Mouse (Mus musculus): ENCODE measurements around the gene Atp5h.

Atp5h gene

DNA sequence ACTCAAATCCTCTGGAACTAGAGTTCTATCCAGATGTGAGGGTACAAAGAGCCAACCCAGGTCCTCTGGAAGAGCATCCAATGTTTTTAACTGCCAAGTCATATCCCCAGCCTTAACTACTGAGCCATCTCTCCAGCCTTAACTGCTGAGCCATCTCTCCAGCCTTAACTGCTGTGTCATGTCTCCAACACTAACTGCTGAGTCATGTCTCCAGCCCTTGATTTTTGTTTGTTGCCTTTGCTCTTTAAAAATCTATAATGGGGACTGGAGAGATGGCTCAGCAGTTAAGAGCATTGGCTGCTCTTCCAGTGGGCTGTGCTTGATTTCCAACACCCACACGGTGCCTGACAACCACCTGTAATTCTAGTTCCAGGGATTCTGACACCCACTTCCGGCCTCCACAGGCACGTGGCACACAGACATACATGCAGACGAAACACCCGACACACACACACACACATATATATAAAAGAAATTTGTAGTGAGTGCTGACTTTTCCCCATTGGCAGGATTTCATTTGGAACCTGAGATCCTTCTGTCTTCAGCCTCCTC is 17.9 kb upstream of the Atp5h start:
- no peak for DNase-seq

DNA sequence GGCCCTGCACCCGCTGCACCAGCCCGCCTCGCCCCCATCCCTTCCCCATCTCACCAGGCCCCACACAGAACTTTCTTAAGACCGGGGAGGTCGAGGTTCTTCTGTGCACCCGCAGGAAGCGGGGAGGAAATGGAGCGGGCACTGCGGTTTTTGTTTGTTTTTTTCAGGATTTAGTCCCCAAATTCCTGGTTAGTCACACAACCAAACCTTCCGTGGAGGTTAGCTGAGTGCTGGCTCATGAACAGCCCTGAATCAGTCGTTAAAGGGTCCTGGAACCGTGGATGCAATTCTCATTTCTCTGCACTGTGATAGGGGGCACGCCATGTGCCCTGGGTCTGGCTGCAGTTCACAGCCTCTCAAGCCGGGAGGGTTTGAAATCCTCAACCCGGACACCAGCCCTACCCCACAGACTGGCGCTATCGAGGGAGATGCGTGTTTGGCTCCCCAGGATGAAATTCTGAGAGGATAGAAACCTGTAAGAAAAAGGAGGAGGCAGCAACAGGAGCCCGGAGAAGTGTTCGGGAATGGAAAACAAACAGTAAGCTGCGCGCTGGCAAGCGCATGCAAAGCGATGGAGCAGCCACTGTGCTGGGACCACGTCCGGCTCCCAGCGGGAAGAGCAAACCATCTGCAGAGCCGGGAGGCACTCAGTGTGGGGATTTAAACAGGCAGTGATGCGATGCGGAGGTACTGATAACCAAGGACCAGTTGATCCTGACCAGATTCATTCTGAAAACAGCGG is 16.0 kb upstream of the Atp5h start:
- no peak for DNase-seq

DNA sequence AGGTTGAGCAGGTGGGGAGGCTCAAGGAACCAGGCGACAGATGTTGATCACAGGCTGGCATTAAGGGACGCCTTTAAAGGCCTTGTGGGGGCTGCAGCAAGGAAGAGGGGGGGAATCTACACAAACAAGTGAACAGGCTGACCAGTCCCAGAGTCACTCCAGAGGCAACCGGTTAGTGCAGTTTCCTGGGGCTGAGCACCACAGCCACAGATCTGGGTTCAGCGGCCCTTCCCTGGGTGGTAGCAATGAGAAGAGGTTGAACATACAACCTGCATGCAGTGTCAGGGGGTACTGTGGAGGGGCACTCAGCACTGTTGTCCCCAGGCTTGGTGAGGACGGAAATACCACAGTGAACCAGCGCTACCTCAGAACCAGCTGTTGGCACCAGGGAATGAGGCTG is 13.6 kb upstream of the Atp5h start:
- no peak for DNase-seq

DNA sequence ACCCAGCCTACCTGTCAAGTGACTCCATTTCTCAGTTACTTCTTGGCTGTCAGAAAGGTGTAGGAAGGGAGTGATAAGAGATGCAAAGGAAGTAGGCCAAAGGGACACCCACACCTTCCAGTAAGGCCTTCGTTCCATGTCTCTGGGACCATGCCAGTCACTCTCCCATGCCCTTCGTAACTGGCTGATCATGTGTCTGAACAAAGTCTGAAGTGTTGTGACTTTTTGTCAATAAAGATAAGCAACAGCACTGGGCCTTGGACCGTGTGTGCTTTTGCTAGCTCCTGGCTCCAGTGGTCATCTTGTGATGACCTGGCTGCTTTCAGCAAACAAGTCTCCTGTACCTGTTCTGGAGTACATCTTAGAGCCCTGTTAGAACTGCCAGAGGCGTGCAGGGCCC is 13.1 kb upstream of the Atp5h start:
- DNase-seq: no peak

DNA sequence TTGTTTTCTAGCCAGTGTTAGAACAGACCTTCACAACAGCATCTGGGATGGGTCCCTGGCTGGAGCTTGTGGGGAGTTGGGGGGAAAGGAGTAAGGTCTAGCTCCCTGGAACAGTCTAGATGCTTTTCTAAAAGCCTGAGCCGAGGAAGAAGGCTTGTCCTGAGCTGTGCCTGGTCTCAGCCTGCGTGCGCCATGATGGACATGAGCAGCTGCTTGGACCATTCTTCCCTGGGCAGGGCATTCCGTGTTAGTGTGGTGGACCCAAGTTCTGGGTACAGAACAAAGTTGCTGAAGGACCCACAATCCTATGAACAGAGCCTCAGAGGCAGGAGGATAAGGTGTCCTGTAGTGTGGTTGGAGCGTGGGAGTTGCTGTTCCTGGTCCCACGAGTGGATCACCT is 10.8 kb upstream of the Atp5h start:
- no peak for DNase-seq

DNA sequence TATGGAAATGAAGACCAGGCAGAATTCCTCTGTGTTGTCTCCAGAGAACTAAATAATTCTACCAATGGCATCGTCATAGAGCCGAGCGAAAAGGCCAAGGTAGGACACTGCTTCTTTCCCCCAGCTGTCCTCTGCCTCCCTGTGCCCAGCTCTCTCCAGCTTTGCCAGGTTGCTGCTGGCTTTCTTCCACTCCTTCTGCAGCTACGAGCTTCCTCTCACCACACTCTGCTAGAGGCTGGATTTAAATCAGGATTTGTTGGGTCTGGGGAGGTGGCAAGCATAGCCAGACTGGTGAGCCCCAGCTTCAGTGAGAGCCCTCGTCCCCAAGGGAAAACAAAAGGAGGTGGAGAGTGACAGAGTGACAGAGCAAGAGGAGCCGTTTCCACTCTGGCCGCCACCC is 9.5 kb upstream of the Atp5h start:
- DNase-seq: no peak

DNA sequence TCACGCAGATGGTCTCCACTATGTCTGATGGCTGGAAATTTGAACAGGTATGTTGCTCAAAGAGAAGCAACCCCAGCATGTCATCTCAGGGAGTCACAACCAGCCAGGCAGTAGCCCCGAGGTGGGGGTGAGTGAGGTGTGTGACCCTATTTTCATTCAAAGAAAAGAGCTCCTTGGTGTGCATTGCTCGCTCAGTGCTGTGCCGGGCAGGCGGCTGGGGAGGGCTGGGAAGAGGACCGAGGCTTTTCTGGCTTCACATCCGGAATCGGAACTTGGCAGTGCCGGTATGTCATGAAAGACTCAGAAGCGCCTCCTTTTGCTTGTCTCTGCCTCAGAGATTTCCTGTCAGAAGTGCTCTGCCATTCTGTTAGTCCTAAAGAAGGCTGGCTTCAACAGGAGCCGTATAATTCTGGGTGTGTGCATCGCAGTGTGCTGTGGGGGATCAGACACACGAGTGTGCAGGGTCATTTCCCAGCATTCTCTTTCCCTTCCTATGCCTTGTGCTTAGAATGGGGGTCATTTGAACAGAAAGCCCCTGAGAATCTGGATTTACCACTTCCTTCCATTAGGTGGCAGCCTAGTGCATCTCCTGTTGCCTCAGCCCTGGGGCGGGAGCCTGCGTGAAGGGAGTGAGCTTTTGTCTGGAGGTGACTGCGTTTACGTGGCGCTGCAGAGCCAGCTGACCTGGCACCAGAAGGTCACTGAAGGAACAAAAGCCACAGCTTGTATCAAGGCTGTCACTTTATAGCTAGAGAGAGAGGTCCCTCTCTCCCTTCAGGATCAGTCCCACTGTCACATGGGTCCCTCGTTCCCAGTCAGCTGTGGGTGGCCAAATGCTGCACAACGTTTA is 7.9 kb upstream of the Atp5h start:
- DNase-seq: peak; percentile 66

DNA sequence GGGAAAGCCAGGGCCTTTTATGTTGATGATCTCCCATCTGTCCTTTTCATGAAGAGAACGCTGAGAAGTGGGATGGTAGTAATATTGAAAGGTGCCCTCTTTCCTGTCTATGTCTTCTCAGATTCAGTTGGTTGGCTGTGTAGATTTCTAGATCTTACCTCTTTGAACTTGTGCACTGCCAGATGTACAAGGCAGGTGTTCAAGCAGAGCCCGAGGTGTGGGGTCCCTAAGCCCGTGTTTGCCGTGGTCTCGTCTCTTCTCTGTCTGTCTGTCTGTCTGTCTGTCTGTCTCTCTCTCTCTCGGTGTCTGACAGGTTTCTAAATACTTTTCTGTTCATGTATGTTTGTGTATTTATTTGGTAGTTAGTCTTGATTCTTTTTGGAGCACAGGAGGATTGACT is 5.9 kb upstream of the Atp5h start:
- DNase-seq: no peak

DNA sequence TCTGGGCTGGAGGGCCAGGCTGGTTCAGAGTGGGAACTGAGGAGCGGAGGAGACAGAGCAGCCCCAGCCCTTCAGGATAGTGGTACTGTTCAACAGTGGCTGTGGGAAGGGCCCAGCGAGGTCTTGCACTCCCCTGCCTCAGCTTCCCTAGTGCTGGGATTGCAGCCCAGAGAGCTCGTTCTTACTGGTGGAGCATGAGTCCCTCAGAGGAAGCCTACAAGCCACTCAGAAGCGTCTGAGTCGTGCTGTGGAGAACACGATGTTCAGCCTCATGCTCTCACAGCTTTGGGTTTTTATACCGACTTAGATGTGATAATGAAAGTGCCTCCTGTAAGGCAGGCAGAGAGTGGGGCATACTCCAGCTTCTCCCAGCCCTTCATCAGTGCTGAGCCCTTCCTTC is 4.9 kb upstream of the Atp5h start:
- no peak for DNase-seq

DNA sequence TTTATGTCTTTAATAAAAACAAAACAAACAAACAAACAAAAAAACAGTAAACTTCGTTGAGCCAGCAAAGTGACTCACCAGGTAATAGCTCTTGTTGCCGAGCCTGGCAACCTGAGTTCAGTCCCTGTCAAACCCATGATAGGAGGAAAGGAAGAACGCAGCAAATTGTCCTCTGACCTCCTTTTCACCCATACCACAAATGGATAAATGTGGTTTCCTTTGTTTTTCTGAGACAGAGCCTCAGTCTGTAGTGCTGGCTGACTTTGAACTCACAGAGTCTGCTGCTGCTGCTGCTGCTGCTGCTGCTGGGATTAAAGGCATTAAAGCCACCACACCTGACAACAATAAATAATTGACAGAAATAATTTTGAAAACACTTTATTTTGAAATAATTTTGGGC is 3.3 kb upstream of the Atp5h start:
- DNase-seq: no peak

DNA sequence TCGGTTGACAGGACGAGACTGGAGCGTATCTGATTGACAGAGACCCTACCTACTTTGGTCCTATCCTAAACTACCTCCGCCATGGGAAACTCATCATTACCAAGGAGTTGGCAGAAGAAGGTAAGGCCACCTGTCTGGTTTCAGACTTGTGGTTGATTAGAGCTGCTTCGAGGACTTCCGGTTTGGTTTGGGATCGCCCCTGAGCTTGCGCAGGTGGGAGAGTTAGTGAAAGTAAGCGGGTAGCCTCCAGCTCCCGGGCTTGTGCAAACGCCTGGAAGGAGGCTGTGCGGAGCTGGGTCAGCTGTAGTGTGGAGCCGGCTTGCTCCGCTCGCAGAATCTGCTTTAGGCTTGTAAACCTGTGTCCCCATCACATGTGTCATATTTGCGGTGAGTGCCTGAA is 2.2 kb upstream of the Atp5h start:
- DNase-seq: no peak

DNA sequence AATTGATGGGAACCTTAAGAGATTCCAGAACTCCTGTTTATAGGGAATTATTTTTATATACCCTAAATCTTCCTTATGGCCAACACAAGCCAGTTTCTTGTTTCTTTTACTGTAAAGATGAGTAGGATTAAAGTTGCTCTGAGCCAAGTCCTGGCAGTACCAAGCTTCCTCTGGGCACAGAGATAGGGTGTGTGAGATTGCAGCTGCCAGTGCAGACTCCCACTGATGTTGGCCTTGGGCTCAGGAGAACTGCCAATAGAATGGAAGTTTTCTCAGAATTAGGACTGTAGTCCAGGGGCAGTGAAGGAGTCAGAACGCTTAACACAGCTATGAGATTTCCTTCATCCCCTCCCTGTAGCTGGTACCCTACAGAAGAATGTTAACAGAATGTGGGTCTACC is 1.6 kb upstream of the Atp5h start:
- DNase-seq: no peak

DNA sequence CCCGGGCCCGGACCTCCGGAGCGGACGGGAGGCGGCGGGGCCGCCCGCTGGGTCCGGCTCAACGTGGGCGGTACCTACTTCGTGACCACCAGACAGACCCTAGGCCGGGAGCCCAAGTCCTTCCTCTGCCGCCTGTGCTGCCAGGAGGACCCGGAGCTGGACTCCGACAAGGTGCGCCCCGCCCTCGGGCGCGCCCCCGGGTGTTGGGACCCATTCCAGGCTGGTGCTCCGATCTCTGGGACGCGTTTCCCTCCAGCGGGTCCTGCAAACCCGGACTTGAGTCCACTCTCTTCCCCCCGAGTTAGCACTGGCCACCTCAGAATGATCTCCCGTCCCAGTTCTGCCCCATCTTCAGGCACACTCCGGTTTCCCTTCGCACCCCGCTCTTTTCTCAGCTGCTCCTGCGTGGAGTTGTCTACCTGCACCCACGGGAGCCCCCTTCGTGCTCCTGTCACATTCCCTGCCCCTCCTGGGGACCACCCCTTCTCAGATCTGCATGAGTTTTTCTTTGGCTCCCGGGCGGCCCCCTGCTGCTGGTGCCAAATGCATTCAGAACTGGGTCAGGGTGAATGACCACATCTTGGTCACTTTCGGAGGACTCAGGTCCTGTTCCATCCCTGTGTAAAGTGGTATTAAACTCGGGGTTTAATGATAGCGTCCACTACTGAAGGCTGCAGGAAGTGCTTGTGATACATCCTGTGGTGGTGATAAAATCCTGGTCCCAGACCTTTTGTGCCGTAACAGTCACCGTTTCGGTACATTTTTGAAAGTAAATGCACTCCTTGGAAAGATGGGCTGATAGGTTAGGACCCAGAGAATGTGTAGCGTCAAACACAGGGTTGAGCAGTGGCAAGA is 801 bp upstream of the Atp5h start:
- peak; percentile 74 for DNase-seq

DNA sequence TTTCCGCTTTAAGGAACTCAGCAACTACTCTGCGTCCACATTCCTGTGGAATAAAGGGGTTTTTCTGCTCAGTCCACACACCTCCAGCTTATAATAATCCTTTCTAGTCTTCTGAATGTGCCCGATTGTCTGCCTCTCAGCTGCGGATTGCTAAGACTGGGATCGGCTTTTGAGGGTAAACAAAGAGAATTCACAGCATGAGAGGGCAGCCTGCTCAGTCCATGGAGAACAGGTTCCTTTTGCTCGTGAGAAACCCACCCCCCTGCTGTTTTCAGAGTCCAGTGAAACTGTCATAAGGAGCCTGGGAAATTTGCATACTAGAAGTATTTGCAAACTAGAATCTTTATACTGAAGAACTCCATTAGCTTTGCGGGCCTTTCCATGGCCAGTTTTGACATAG is 10.2 kb downstream of the Atp5h start:
- DNase-seq: no peak

DNA sequence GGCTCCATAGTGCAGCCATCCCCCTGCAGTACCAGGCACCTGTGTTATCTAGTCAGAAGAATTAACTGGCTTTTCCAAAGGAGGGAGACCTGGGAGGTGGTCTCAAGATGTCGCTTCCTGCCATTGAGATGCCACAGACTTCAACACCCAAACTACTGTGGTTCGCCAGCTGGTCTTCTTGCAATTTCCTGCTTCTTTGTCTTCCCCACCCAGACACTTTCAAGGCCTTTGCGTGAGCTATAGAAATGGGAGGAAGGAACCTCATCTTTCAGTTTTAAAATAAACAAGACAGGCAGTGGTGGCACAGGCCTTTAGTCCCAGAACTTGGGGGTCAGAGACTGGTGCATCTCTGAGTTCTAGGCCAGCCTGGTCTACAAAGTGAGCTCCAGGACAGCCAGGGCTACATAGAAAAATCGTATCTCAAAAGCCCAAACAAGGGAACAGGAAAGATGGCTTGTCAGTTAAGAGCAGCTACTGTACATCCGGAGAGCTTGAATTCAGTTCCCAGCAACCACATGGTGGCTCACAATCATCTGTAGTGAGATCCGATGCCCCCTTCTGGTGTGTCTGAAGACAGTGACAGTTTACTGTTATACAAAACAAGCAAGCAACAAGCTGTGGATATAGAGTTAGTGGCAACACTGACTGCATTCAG is 11.4 kb downstream of the Atp5h start:
- no peak for DNase-seq

DNA sequence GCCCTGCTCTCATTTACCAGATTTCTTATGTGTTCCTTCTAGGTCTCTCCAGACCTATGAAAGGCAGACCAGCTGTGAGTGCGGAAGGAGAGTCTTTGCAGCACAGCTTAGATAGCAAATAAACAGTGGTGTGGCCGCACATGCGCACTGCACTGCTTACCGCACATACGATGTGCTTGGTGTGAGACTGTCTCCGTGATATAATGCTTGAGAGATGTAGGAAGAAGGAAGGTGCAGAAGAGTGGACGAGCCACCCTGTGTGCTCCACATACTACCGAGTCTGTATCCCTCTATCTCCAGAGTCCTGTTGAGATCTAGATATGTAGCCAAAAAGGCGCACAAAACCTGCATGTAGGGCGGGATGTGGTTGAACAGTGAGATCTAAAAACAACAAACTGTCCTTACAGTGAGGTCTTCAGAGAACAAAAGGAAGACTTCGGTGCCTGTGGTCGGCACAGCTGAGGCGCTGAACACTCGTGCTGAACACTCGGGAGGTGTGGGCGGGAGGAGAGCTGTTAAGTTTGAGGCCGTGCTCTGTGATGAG is 12.8 kb downstream of the Atp5h start:
- DNase-seq: no peak

DNA sequence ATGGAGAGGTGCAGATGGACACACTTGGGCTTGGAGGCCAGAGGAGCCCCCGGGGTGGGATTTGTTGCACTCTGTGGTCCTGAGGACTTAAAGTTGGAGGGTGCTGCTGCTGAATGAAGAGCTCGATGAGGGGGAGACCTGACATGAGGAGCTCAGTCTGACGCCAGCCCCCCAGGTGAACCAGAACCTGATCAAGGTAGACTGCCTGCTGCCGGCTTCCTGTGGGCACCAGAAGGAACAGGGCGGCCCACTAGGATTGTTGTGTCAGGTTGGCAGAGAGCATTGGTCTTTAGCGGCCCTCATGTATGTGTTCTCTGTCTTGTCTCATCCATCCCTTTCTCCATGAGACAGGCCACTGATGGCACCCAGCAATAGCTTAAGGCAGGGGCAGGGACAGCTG is 14.0 kb downstream of the Atp5h start:
- DNase-seq: no peak

DNA sequence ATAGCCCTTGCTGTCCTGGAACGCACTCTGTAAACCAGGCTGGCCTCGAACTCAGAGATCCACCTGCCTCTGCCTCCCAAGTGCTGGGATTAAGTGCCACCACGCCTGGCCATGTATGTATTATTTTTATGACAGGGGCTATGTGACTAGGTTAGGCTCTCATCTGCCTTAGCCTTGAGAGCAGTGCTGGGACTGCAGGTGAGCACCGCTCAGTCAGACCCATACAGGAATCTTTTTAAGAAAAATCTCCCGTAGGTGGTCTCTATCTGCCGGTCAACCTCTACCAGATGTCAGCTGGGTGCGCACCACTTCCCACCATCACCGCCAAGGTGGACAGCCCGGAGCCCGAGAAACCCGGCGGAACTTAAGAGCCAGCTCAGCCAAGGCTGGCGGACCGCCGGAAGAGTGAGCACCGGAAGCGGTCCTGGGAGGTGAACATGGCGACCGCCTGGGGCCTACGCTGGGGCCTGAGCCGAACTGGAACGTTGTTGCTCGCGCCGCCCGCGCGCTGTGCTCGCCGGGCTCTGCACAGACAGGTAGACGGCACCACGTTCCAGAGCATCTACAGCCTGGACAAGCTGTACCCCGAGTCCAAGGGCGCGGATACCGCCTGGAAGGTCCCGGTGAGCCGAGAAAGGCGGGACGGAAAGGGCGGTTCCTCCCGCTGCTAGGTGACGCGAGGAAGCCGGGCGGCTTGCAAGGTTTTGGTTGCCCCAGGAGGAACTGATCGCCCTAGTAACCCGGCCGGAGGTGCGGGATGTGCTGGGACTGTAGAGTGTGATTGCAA is 16.2 kb downstream of the Atp5h start, which contains the start of gene Mrpl58:
Gene Mrpl58, plus strand, starts transcription at position 415 of the 787 bp plus-strand sequence.
- DNase-seq: peak; percentile 83

DNA sequence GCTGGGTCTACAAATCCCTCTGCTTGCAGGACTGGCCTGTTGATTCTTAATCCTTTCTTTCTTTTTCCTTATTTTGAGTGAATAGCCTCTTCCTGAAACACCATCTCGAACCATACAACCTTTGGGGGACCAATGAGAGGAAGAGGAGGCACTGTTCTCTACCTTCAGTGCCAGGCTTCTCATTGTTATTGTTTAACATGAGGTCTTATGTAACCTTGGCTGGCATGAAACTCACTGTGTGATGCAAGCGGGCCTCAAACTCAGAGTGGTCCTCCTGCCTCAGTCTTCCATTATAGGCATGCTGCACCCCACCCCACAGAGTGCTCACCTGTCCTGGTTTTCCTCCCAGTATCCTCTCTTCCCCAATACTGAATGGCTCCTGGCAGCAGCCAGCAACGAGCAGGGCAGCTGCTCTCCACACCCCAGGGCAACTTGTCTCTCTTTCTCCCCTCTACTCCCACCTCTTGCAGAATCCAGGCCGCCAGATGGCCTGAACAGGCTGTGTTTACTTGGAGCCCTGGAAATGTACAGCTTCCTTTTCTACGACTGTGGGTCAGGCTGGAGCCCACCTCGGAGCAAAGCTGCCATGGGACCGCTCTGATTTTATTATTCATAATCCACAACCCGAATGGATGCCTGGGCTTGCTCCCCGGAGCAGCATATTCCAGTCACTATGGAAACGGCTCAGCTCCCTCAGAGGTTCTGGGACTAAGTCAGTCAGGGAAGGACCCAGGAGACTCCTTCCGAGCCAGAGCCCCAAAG is 19.0 kb downstream of the Atp5h start:
- DNase-seq: no peak

DNA sequence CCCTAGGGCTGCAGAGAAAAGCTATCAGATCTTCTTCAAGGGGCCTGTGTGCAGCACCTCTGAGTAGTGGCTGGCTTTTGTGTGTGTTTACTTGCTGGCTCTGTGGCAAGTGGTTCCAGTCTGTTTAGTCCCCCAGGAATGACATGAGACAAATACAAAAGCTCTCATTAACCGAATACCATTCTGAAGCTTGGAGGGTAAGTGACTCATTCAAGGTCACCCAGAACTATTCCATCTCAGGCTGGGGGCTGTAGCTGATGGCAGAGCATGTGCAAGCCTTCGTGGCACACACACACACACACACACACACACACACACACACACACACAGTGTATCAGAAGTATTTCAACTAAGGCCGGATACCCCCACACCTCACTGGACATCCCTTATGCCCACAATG is 19.6 kb downstream of the Atp5h start:
- no peak for DNase-seq

DNA sequence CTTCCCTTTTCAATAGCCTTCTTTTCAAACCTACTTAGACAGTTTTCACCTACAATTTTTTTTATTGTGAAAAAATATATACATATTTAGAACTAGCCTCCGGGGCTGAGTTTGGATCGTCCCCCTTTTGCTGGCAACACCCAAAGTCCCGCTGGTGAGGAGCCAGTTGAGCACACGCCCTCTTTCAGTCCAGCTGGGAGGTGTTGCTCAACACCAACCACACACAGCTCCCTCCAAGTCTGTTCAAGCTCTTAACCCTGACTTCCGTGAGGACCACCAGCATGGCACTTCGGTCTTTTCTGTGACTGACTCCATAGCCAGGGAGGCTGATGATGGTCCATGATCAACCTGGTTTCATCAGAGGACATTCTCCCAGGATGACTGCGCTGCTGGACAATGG is 21.7 kb downstream of the Atp5h start:
- no peak for DNase-seq
